7 mouse cellular contexts compared by ENCODE assay signal in the genomic region with DNA sequence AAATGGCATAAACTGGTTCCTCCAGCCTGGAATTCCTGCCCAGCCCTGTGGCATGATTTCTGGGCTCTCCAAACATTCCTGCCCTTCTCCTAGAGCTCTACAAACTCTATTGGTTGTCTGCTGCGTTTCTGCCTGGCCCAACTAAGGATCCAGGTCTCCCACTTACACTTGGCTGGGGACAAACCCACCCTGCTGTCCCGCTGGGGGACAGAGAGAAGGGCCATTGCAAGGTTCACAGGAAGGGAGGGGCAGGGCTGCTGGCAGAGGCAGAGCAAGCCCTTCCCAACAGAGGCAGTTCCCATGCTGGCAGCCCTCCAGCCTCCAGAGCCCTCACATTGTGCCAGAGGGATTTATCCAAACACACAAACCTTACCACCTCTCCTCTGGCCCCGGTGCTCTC. TPM values are rescaled to one million over a fixed set of nuclear protein-coding genes. Genes with fewer than 3 reads are reported as not detected.
DNase-seq lines count a peak whose midpoint lies in the region; ATAC-seq lines count a peak whose summit lies in the region.

No protein-coding gene starts in this region.

- peaks cover 25% of the 10 kb centered on the region for H3K27me3 ChIP-seq in midbrain, embryonic 14.5 days (ENCODE audit: control insufficient read depth, insufficient read depth, low read length)
- H3K27me3 ChIP-seq in midbrain, embryonic 15.5 days (replicated peaks): peaks cover 29% of the 10 kb centered on the region
- H3K27me3 ChIP-seq in hindbrain, embryonic 12.5 days: peaks cover 55% of the 10 kb centered on the region

- peak; percentile 49 for DNase-seq in midbrain, embryonic 14.5 days
- peak; percentile 75 to 90 for DNase-seq in adrenal gland, postnatal 36 days
- peak; percentile 65 for DNase-seq in gastrocnemius, postnatal 14 days
- peak; percentile 73 to 87 for DNase-seq in kidney, postnatal 36 days
- DNase-seq in T-cell, adult 2 months (ENCODE audit: low spot score): no peak

- H3K4me2 ChIP-seq in midbrain, embryonic 14.5 days (ENCODE audit: low read length): no peak overlapping the region
- H3K4me2 ChIP-seq in midbrain, embryonic 15.5 days: no peak overlapping the region
- no peak overlapping the region for H3K4me2 ChIP-seq in hindbrain, embryonic 12.5 days (replicated peaks)

- intact Hi-C loops in gastrocnemius, postnatal 14 days (cut with DNase I; ENCODE audit: low total_unique reads): loop anchor here (5.0 kb wide), 1 partner anchor 40 kb away; no protein-coding TSS in a partner anchor

- no peak overlapping the region for H3K27ac ChIP-seq in midbrain, embryonic 14.5 days (replicated peaks; ENCODE audit: low read depth, low read length)
- no peak overlapping the region for H3K27ac ChIP-seq in midbrain, embryonic 15.5 days
- no peak overlapping the region for H3K27ac ChIP-seq in hindbrain, embryonic 12.5 days

- no peaks in the 10 kb centered on the region for H3K36me3 ChIP-seq in midbrain, embryonic 14.5 days (ENCODE audit: control insufficient read depth, insufficient read depth, low read length)
- H3K36me3 ChIP-seq in midbrain, embryonic 15.5 days (replicated peaks): no peaks in the 10 kb centered on the region
- H3K36me3 ChIP-seq in hindbrain, embryonic 12.5 days: no peaks in the 10 kb centered on the region

- no peaks in the 10 kb centered on the region for H3K9me3 ChIP-seq in midbrain, embryonic 14.5 days (ENCODE audit: control insufficient read depth, low read length)
- no peaks in the 10 kb centered on the region for H3K9me3 ChIP-seq in midbrain, embryonic 15.5 days
- H3K9me3 ChIP-seq in hindbrain, embryonic 12.5 days (replicated peaks): no peaks in the 10 kb centered on the region

- ATAC-seq in midbrain, embryonic 14.5 days (ENCODE audit: low FRiP score, low TSS enrichment): no peak
- ATAC-seq in midbrain, embryonic 15.5 days (replicated peaks): no peak
- ATAC-seq in hindbrain, embryonic 12.5 days (ENCODE audit: low FRiP score): no peak

- WGBS in midbrain, embryonic 14.5 days: 28% methylated on average over 3 of the region's 3 CpGs
- WGBS in midbrain, embryonic 15.5 days: 24% methylated on average over 3 of the region's 3 CpGs
- 19% methylated on average over 3 of the region's 3 CpGs for WGBS in hindbrain, embryonic 12.5 days

- no peak overlapping the region for H3K4me3 ChIP-seq in midbrain, embryonic 14.5 days (replicated peaks; ENCODE audit: low read depth, low read length)
- H3K4me3 ChIP-seq in midbrain, embryonic 15.5 days: no peak overlapping the region
- no peak overlapping the region for H3K4me3 ChIP-seq in hindbrain, embryonic 12.5 days

- no peak overlapping the region for H3K9ac ChIP-seq in midbrain, embryonic 14.5 days (replicated peaks; ENCODE audit: low read length)
- H3K9ac ChIP-seq in midbrain, embryonic 15.5 days: no peak overlapping the region
- no peak overlapping the region for H3K9ac ChIP-seq in hindbrain, embryonic 12.5 days

- H3K4me1 ChIP-seq in midbrain, embryonic 14.5 days (ENCODE audit: control insufficient read depth, insufficient read depth, low read length): peaks cover 12% of the 10 kb centered on the region; the same call in 1 of the 2 replicates
- peaks cover 36% of the 10 kb centered on the region for H3K4me1 ChIP-seq in midbrain, embryonic 15.5 days
- peaks cover 30% of the 10 kb centered on the region for H3K4me1 ChIP-seq in hindbrain, embryonic 12.5 days

RNA-seq across cellular contexts. Expression of a gene that starts 3.3 kb away (rescaled TPM):
- 4.0 and 5.0 TPM in 2 replicates for polyA plus RNA-seq in midbrain, embryonic 14.5 days (2014; fragmentation: Nextera tagmentation; extraction: Ambion mirVana)
- 4.8 and 5.3 TPM in 2 replicates for polyA plus RNA-seq in midbrain, embryonic 15.5 days (2015; fragmentation: Nextera tagmentation; extraction: Ambion mirVana)
- total RNA-seq in adrenal gland, postnatal 36 days (2021): 1 to 10 TPM; 1.8 to 3.0 TPM
- total RNA-seq in gastrocnemius, postnatal 14 days (2021): 1 to 10 TPM in 1 of 2 experiments, under 1 TPM in 1; 0.75 to 1.1 TPM
- polyA plus RNA-seq in hindbrain, embryonic 12.5 days (2016; fragmentation: Nextera tagmentation; extraction: Ambion mirVana): 1.1 and 1.8 TPM in 2 replicates
